Mouse (Mus musculus): ENCODE measurements at regions not wholly inside any gene's neighbourhood (a gene's known extent, or its start where the extent isn't known, plus 50 kb on each side); places are given as distances from the start of the nearest gene placed in this dataset.
"Not testable (repeated sequence)": the region's sequence is repeated elsewhere in the genome, so short reads cannot be mapped to it uniquely, and the experiment has no call there.

DNA sequence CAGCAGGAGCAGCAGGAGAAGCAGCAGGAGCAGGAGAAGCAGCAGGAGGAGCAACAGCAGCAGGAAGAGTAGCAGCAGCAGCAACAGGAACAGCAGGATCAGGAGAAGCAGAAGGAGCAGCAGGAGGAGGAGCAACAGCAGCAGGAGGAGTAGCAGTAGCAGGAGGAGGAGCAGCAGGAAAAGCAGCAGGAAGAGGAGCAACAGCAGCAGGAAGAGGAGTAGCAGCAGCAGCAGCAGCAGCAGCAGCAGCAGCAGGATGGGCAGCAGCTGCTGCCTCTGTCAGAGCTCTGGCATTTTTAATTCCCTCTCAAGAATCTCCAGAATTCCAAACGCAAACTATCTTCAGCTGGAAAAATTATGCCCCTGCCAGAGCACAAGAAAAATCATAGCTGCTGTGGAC is 205.0 kb upstream of the Peli2 start:
- no peak for DNase-seq
- intact Hi-C loops (cut with DNase I) = no loop called here

DNA sequence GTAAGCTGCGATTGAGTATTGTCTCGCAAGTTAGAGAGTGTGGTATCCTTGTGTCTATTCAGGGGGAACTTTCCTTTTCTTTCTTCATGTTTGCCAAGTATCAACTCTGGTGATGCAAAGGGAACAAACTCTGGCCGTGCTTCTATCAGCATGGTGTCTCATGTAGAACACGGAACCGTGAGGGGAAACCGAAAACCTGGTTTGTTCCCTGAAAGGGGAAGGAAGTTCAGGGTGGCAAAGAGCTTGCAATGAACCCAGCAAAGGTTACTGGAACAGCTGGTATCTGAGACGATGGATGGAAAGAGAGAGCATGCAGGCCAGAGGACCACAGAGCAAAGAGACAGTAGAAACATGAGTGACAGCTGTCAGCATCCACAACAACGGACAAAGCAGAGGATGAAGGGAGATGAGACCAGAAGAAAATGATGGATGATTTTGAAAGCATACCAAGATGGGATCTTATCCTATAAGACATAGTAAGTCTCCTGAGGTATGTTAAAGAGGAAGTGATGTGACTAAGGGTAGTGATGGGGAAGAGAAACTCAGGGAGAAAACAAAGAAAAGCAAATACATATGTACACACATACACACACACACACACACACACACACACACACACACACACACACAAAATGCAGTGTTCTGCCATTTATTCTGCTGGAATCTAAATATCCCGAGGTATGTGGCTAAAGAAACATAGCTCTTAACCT is 199.8 kb upstream of the Peli2 start:
- no peak for DNase-seq
- intact Hi-C loops (cut with DNase I) = no loop called here

DNA sequence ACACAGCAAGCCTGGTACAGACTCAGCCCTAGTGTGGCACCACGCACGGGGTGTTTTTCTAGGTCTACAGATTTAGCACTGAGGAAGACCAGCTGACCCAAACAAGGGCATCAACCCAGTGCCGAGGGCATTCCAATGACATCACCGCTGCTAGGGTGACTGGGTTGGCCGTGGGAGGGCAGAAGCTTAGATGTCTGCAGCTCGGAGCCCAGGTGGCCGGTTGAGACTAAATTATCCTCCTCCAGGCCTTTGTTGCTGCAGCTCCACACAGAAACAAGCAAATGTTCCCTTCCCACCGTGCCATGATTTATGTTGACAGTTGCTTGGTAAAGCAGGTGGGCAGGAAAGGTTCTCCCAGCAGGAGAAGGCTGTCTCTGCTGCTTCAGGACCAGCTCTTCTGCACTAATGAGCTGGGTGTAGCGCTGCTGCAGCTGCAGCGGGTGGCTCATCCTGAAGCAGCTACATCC is 198.8 kb upstream of the Peli2 start:
- intact Hi-C loops (cut with DNase I) = no loop called here

DNA sequence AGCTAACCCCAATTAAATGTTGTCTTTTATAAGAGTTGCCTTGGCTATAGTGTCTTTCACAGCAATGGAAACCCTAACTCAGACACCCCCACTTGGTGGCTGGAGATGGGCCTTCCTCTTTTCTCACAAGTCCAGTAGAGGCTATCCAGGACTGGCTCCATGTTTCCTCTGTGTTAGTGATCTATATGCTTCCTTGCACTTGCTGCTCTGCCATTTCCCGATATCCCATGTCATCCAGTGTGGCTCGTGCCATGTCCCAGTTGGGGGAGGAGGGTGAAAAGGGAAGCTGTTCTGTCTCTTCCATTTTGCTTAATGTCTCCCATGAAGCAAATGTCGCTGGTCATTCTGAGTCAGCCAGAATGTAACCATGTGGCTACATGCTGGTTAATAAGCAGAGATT is 194.2 kb upstream of the Peli2 start:
- intact Hi-C loops (cut with DNase I) = no loop called here
- no peak for DNase-seq

More for the DNA sequence above, 198.8 kb upstream of the Peli2 start:
- DNase-seq = no peak

DNA sequence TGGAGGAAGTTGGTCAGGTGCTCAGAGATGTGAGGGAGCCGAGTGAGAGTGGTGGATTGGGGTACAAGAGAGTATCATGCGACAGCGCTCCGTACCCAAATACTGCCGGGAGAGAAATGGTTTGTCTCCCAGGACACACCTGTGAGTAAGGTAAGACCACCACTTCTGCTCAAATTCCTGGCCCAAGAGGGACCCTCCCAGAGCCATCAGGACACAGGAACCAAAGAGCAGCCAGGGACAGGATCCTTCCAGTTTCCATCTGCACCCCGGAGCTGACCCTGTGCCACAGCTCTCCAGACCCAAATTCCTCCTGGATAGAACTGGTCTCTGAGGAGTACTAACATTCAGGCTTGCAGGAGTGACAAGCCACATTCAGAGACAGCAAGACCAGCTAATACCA is 185.2 kb upstream of the Peli2 start:
- intact Hi-C loops (cut with DNase I) = no loop called here
- DNase-seq = no peak

DNA sequence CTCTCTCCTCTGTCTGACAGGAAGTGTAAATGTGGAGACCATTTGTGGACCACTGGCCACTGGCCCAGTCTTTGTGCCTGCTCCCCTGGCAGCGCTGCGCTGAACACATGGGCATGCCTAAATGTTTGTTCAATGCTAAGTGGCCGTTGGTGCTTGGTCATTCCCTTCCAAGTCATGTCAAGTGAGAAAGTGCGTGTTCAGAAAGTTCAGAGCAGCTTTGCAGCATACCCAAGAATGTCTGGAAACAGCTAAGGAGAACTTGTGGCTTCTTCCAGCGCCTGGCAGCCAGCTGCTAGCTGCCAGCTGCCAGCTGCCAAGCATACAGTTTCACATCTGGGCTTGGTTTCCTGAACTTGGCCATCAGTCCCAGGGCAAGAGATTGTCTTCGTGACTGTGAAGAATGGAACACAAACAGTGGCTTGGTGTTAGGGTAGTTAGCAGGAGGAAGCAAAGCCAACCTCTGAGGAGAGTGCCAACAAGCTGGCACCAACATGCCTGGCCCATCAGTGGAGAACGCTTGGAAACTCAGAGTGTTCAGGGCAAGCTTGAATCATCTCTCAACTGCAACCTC is 183.5 kb upstream of the Peli2 start:
- no peak for DNase-seq
- intact Hi-C loops (cut with DNase I) = no loop called here

DNA sequence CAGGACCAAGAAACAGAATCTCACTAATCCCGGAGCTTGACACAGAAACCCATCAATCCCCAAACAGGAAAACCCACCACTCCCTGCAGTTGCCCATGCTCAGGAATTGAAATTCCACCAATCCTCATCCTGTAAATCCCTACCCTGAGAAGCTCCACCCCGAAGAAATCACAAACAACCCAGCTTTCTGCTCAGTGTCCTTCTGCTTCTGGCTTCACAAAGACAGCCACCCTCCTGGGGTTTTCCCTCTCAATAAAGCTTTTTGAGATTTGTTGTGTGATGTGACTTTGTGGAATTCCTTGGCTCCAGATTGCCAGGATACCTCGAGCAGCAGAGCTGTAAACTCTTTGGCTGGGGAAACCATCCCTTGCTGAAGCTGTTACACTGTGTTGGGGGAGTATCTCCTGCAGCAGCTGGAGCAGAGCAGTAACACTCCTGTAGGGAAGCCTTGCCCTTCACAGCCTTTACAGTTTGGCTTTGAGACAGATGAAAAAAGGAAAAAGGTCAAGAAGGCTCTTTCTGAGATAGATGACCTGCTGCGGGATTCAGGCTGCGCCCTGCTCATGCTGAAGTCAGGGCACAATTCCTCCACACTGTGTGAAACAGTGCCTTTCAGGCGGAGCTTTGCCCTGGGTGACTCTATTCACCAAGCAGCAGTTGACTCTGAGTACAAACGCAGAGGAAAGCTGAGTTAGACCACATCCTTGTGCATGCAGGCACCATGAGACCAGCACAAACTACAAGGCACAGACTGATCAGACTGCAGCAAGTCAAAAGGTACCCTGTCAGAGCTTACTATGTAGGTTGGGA is 180.6 kb upstream of the Peli2 start:
- intact Hi-C loops (cut with DNase I) = no loop called here
- DNase-seq = no peak

DNA sequence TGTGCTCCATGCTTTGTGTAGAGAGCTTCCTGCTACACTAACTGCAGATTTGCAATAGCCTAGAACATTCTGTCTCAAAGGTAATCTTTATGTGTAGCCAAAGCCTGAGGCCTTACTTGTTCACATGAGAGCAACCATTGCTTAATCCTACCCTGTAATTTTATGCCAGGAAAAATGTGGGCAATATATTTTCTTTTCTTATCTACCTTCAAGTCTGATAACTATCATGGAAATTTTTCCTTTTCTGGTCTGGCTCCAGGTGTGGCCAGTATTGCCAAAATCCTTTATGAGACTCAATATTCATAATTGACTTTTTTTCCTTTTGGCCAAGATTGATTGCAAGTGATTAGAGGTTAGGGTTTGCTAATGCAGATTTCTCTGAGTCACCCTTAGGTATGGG is 178.0 kb upstream of the Peli2 start:
- intact Hi-C loops (cut with DNase I) = no loop called here

DNA sequence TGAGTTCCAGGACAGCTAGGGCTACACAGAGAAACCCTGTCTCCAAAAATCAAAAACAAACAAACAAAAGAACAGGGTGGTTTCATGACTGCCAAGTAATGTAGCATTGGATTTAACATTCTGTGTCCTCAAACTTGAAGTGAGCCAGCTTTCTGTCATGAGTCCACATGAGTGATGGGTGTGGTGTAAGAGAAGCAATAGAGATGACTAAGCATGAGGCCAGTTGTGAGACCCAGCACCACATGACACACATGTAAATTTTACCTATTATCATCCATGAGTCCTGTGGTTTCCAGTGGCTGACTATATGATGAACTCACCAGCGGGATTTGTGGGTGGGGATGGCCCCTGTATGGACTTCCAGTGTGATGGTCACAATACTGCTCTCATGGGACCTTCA is 176.0 kb upstream of the Peli2 start:
- DNase-seq = no peak
- intact Hi-C loops (cut with DNase I) = no loop called here

More for the DNA sequence above, 178.0 kb upstream of the Peli2 start:
- DNase-seq = no peak

DNA sequence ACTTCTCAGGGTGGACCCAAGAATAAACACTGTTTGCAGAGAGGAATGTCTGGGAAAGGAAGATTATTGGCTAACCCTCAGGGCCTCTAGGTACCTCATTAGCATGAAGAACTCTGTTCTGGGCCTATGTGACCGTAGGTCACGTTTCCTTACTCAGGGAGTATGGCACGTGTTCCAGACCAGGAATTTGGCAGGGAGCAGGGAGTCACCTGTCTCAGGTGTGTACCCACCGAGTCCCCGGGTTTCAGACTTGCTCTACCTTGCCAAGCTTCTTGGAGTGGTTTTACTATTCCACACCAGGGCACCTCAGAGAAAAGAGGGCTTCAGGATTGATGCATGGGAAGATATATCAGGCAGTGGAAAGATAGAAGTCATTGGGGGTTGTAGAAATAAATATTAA is 169.6 kb upstream of the Peli2 start:
- intact Hi-C loops (cut with DNase I) = no loop called here
- DNase-seq = no peak

DNA sequence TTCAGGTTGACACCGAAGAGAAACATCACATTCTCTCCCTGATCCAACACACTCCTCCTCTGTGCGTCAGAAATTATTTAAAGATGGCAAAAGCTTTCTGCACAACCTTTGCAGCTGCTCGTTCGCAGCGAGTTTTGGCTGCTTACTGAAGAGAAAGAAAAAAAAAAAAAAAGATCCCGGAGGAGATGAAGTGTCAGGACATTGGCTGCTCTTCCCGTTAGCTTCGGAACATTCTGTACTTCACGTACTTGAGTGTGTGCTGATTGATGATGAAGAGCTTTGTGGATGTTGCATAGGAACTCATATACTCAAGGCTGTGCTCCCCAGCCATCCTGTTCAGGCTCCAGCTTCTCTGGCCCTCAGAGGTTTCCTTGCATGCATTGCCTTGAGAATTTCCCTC is 162.5 kb upstream of the Peli2 start:
- intact Hi-C loops (cut with DNase I) = no loop called here

DNA sequence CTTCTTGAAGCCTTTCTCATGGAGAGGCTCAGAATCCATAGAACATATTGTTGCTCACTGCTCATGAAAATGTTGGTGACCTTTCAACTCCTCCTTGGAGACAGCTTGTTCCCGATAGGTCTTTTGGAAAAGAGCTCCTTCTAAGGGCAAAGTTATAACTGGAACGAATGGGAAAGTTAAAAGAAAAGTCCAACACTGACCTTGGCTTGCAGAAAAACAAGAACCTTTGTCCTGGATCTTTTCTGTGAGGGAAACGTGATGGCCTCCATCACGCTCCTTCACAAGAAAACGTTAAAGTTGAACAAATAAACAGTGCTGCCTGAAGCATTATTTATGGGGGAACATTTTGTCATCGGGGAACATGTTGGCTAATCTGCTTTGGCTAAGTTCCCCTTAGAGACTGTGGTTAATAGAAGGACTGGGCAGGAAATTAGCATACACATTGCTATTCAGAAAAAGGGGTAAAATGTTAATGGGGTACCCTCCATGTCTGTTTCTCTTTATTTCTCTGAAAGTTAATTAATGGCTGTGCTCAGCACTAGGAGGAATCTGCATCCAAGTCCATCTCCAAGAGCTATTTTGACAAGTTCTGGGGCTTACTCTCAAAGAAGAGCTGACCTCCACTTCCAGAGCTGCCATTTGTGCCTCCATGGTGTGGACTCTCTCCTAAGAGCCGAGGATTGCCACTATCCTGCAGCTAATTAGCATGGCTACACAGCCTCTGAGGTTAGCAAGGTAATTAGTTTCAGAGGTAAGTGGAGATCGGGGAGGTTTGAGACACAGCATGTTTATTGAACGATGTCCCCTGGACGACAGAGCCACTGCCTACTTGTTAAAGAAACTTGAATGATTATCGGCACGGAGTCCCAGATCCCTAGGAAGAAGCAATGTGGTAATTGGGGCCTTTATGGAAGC is 161.0 kb upstream of the Peli2 start:
- intact Hi-C loops (cut with DNase I) = no loop called here
- no peak for DNase-seq

More for the DNA sequence above, 162.5 kb upstream of the Peli2 start:
- peak in 1 of 2 experiments; percentile 12 for DNase-seq

DNA sequence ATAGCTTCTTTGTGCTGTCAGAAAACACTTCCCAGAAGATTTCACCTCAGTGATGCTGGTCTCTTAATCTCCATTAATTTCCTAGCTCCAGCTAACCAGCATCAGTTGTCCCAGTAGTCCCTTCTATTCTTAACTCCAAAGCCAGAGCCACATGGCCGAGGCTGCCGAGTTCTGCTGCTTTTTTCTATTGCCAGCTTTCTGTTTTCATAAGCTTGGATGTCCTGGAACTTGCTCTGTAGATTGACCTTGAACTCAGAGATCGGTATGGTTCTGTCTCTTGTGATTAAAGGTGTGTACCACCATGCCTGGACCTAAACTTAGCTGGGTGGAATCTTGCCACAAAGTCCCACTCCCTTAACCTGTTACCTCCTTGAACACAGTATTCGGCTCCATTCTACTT is 155.8 kb upstream of the Peli2 start:
- DNase-seq; intact Hi-C loops (cut with DNase I): not testable (repeated sequence)

DNA sequence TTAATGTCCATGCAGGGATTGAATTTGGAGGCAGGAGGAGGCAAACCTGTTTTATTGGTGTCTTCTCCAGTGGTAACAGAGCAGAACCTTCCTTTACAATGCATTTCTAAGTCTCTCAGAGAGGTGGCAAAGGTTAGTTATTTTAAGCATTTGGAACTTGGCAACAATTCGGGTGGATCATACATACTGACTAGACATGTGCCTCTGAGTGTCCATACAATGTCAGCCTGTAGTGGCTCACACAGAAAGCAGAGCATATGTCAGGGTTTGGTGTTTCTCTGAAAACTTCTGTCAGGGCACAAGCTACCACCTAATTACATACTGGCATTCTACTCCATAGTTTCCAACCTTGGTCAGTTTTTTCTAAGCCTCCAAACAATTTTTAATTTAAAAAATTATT is 150.8 kb upstream of the Peli2 start:
- intact Hi-C loops (cut with DNase I) = no loop called here
- no peak for DNase-seq

DNA sequence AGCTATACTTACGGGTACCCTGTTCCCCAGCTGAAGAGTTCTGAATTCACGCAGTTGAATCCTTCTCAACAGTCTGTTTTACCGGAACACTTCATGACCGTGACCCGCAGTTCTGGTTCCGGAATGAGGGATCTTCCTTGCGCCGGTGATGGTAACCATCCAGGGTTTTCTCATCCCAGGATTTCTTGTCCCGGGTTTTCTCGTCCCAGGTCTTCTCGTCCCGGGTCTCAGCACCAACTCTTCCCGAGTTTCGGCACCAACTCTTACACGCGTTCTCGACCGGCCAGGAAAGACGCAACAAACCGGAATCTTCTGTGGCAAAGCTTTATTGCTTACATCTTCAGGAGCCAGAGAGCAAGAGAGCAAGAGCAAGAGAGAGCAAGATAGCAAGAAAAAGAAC is 147.5 kb upstream of the Peli2 start:
- intact Hi-C loops (cut with DNase I); DNase-seq: not testable (repeated sequence)

DNA sequence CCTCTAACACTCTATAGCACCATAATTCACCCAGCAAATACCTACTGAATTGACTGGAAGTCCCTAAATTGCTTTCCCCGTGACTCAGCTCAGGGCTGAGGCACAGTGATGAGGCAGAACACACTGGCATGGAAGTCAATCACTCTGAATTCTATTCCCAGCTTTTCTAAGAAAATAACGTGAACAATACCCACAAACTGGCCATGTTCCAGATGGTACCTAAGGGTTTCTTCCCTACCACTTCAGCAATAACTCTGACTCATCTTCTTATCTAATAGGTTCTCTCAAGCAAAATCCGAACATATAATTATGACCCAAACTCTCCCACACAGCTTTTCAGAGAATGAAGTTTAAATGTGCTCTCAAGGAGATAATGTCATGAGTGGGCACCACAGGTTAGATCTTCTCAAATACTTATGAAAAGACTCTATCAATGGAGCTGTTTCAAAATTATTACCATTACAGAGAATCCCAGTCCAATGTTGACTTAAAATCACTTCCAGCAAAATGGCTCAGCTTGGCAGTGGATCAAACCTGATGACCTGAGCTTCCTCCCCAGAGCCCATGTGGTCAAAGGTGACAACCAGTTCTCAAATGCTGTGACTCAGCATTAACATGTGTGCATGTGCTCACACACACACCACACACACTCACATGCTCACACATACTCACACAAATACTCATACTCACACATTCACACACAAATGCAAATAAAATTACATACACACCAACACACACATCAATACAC is 137.5 kb upstream of the Peli2 start:
- intact Hi-C loops (cut with DNase I) = no loop called here
- DNase-seq = no peak

DNA sequence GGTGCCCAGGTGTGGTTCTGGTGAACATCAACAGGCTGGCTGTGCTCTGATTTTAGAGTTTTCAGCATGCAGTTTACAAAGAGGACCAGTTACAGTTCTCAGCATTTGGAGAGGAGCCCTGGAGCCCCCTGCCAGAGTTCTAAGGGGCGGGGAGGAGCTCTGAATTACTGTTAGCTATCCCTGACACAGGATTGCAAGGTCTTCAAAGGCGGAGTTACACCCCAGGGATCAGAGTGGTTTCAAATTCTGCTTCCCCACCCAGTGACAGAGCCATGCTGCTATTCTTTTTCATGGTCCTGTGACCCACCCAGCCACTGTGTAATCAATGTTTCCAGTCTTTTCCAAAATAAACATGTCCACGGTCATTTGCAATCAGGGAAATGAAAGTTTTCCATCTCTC is 134.1 kb upstream of the Peli2 start:
- intact Hi-C loops (cut with DNase I) = no loop called here
- peak in 1 of 2 experiments; percentile 3 for DNase-seq

DNA sequence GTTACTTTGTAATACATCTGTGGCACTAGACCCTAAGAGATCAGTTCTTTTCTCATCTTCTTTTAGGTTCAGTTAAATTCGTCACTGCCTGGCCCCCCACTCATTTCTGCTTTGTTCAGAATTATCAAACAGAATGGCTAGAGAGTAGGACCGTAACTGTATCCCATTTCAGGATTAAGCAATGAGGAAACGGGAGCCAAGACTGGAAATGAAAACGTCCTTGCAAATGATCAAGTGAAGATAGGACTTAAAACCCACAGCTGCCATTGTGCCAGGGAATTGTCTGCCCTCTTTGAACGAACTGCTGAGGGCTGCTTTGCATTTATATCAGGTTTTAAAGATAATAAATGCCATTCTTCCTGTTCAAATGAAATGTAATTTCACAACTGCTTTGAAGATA is 133.7 kb upstream of the Peli2 start:
- DNase-seq = peak in 1 of 2 experiments; percentile 12
- intact Hi-C loops (cut with DNase I) = no loop called here

DNA sequence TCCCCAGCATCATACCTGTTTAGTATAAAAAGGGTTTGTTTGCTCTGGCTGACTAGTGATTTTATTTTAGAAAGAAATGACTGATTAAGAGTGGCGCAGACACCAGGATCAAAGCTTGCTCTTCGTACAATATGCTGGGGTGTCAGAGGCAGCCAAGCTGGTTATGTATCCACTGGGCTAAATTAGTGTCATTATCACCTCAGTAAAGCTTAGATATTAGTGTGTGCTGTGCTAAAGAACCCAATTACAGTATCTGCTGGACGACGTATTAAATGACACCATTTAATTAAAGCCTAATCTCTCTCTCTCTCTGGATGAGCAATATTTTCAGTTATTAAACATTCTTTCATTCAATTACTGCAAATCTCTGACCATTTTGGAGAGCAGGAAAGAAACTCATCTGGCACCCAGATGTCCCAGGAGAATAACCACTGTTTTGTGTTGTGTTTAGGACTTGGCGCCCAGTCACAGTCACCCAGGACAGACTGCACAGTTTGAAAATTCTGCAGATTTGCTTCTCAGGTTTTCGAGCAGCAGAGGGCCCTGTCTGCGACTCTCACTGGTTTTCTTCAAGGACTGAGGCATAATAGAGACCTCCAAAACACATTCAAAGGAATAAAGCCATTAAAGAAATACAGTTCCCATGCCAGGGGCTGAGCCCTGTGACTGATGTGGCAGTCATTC is 133.1 kb upstream of the Peli2 start:
- DNase-seq = peak; percentile 9 to 18
- intact Hi-C loops (cut with DNase I) = no loop called here

Data from heart, postnatal 36 days (tissue).